Mouse (Mus musculus): ENCODE data around the gene Aldh1a3. TPM values are rescaled to one million over a fixed set of nuclear protein-coding genes. Genes with fewer than 3 reads are reported as not detected.

Aldh1a3 gene
- not detected for total RNA-seq (2023)

DNA sequence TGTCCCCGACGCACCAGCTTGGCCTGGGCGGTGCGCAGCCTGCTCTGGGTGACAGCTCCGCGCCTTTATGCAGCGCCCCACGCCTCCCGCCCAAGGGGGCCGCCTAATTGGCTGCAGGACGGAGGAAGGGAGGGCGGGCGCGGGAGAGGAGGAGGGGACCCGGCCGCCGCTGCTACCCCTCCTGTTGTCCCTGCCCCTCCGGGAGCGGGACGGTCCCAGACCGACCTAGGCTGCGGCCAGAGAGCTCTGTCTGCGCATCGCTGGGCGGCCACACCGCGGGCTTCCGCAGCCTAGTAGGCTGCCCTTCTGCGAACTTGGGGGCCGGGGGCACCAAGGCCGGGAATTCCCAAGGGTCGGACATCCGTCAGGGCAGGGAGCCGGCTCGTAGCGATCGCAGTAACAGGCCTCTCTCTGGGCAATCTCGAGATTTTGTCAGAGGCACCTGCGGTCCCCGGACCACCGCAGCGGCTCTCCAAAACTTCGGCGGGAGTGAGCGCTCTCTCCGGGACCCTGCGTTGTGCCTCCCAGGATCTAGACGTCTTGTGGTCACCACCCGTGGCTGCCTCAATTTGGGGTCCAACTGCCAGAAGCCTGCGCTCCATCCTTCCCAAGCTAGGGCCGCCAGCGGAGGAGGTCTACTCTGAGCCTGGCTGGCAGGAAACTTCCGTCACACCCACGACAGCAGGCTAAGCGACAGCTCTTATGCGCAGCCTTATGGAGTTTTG lies at the start of gene Aldh1a3:
Gene Aldh1a3, minus strand, starts transcription at position 81 of the 725 bp plus-strand sequence.

DNA sequence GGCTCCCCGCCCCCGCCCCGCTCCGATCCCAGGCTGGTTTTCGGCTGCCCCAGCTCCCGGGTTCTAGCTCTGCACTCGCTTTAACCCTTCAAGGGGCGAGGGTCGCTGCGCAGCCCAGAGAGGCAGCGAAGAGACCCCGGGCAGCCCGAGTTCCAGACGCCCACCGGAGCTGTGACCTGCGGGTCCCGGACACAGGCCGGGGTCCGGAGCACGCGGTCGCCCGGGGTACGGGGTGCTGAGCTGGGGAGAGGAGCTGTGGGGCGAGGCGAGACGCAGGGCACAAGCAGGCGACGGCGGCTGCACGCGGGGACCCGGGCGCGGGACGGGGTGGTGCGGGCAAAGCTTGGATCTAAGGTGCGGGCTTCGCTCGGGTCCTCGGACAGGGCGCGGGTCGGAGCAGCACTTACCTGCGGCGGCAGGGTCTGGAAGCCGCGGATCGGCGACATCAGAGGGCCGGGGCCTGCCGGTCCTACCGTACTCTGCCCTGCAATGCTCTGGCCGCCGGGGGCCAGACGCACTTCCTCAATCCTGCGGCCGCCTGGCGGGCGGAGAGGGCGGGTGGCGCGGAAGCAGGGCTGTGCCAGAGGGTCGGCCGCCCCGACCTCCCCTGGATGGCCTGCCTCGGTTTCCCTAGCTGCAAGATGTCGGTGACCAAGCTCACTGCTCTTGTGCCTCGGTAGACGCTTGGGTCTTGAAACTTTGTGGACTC lies 39.4 kb downstream of the Aldh1a3 start, which contains the start of gene Lrrk1:
Gene Lrrk1, minus strand, starts transcription at position 538 of the 709 bp plus-strand sequence.

DNA sequence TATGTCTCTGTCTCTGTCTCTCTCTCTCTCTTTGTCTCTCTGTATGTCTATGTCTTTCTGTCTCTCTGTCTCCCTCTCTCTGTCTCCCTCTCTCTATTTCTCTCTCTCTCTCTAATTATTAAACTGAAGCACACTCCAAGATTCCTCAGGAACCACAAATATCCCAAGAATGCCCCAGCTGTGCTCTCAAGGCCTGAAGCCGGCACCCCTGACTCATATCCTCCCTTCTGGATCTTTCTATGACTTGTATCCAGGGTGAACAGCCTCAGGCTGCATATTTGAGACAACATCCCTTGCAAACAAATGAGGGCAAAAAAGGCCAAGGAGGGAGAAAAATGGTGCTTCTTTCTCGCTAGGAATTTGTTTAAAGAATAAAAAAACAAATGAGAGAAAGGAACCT lies 61.4 kb downstream of the Aldh1a3 start, which contains the start of gene Gm10974:
Gene Gm10974, plus strand, starts transcription at position 2 of the 400 bp plus-strand sequence.

Other genes starting within 250 kb of the Aldh1a3 start
- gene Gm10974, start 61.6 kb downstream of the Aldh1a3 start, total RNA-seq (2023): not detected
- gene Lrrk1, start 39.2 kb downstream of the Aldh1a3 start, total RNA-seq (2023): 10 to 100 TPM; 21.2 to 27.2 TPM

Data from neutrophil, adult 59 days (primary cell).